Mouse (Mus musculus): ENCODE measurements at regions not wholly inside any gene's neighbourhood (a gene's known extent, or its start where the extent isn't known, plus 50 kb on each side); places are given as distances from the start of the nearest gene placed in this dataset.
A peak's percentile ranks its signal among the peaks of the same experiment; 100 is the strongest.

DNA sequence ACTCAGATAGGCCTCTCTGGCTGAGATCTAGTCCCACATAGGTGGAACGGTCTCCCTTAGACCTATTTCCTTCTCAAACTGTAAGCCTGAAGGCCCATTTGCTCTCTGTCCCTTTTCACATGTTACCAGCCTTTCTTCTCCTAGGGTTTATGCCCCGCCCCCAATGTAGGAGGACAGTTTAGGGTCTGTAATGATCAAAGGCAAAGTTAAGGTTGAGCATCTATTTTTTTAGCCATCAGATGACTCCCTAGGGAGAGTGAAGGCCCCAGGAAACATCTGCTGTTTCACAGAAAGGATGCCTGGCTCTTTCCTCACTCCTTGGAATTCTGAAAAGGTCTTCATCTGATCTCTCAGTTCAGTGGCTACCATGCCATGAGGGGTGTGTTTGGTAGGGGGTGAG, 68.9 kb upstream of the Cd180 start:
- H3K27ac ChIP-seq (ENCODE audit: low read depth, low read length) = no peak overlapping the region
- 74% methylated on average over 2 of the region's 2 CpGs for WGBS (ENCODE audit: insufficient replicate concordance)

DNA sequence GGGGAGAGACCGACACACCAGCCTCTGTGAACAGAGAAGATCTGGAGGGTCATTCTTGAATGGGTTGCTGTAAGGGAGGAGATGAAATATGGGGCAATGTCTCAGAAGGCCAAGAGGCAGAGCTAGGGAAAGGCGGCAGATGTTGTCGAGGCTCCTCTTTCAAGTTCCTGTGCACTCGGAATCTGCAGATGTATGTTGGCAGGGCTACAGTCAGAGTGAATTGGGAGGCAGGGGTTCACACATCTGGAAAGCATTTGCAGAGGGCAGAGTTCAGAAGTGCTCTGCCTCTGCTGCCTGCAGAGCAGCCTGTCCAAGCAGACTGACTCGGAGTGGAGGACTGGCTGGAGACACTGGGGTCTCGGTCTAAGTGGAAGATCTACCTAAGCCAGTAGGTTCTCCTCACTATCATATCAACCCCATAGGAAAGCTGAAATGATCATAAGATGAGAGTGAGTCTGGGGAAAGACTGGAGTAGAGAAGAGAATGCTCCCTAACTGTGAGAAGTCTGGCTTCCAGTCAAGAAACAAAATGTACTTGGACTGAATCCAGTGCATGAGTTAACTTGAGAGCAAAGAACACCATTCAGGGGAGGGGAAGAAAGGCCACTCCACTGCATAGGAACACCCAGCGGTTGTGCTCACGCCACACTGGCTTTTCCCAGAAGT, 68.1 kb upstream of the Cd180 start:
- no peak overlapping the region for H3K27ac ChIP-seq (ENCODE audit: low read depth, low read length)
- no peaks in the 10 kb centered on the region for H3K36me3 ChIP-seq (ENCODE audit: control insufficient read depth, insufficient read depth, low read length)
- H3K27me3 ChIP-seq (ENCODE audit: control insufficient read depth, insufficient read depth, low read length) = no peaks in the 10 kb centered on the region
- H3K9ac ChIP-seq (ENCODE audit: low read depth, low read length) = no peak overlapping the region
- WGBS (ENCODE audit: insufficient replicate concordance) = 58% methylated on average over 8 of the region's 8 CpGs
- H3K9me3 ChIP-seq (replicated peaks; ENCODE audit: control insufficient read depth, low read length) = no peaks in the 10 kb centered on the region
- H3K4me2 ChIP-seq = no peak overlapping the region
- H3K4me1 ChIP-seq (ENCODE audit: control insufficient read depth, insufficient read depth, low read length) = no peaks in the 10 kb centered on the region
- peak; percentile 10; the same call in 1 of the 2 replicates for ATAC-seq (replicated peaks; ENCODE audit: insufficient number of reproducible peaks, low FRiP score, low TSS enrichment)
- H3K4me3 ChIP-seq (ENCODE audit: low read depth, low read length) = no peak overlapping the region

More for the DNA sequence above, 68.9 kb upstream of the Cd180 start:
- ATAC-seq (replicated peaks; ENCODE audit: insufficient number of reproducible peaks, low FRiP score, low TSS enrichment) = no peak
- Histone ChIP-seq H3K9me3 (replicated peaks; ENCODE audit: control insufficient read depth, low read length) (no peaks in the 10 kb centered on the region), H3K4me3 (ENCODE audit: low read depth, low read length) (no peak overlapping the region), H3K4me2 (no peak overlapping the region), H3K36me3 (ENCODE audit: control insufficient read depth, insufficient read depth, low read length) (no peaks in the 10 kb centered on the region), H3K27me3 (ENCODE audit: control insufficient read depth, insufficient read depth, low read length) (no peaks in the 10 kb centered on the region), H3K9ac (ENCODE audit: low read depth, low read length) (no peak overlapping the region), H3K4me1 (ENCODE audit: control insufficient read depth, insufficient read depth, low read length) (no peaks in the 10 kb centered on the region)

- H3K4me3 ChIP-seq (ENCODE audit: low read depth, low read length) = no peak overlapping the region
- H3K36me3 ChIP-seq (ENCODE audit: control insufficient read depth, insufficient read depth, low read length) = no peaks in the 10 kb centered on the region
- no peaks in the 10 kb centered on the region for H3K4me1 ChIP-seq (ENCODE audit: control insufficient read depth, insufficient read depth, low read length)
- 78% methylated on average over 5 of the region's 5 CpGs for WGBS (ENCODE audit: insufficient replicate concordance)
- no peak overlapping the region for H3K27ac ChIP-seq (ENCODE audit: low read depth, low read length)
- no peaks in the 10 kb centered on the region for H3K27me3 ChIP-seq (ENCODE audit: control insufficient read depth, insufficient read depth, low read length)
- H3K4me2 ChIP-seq = no peak overlapping the region
- no peaks in the 10 kb centered on the region for H3K9me3 ChIP-seq (replicated peaks; ENCODE audit: control insufficient read depth, low read length)
- no peak overlapping the region for H3K9ac ChIP-seq (ENCODE audit: low read depth, low read length)
- ATAC-seq (replicated peaks; ENCODE audit: insufficient number of reproducible peaks, low FRiP score, low TSS enrichment) = no peak
Observed at GRCm38 (mm10) chr13:102625836-102626340, 67.5 kb upstream of the Cd180 start.

GRCm38 (mm10) chr13:102627786-102628185, 65.6 kb upstream of the Cd180 start:
- ATAC-seq (replicated peaks; ENCODE audit: insufficient number of reproducible peaks, low FRiP score, low TSS enrichment) = no peak
- Histone ChIP-seq H3K4me2 (no peak overlapping the region), H3K4me1 (ENCODE audit: control insufficient read depth, insufficient read depth, low read length) (no peaks in the 10 kb centered on the region), H3K9me3 (replicated peaks; ENCODE audit: control insufficient read depth, low read length) (no peaks in the 10 kb centered on the region), H3K9ac (ENCODE audit: low read depth, low read length) (no peak overlapping the region), H3K4me3 (ENCODE audit: low read depth, low read length) (no peak overlapping the region), H3K36me3 (ENCODE audit: control insufficient read depth, insufficient read depth, low read length) (no peaks in the 10 kb centered on the region), H3K27ac (ENCODE audit: low read depth, low read length) (no peak overlapping the region), H3K27me3 (ENCODE audit: control insufficient read depth, insufficient read depth, low read length) (no peaks in the 10 kb centered on the region)
- 92% methylated on average over 4 of the region's 4 CpGs for WGBS (ENCODE audit: insufficient replicate concordance)

- WGBS (ENCODE audit: insufficient replicate concordance) = 78% methylated on average over 7 of the region's 7 CpGs
- ATAC-seq (replicated peaks; ENCODE audit: insufficient number of reproducible peaks, low FRiP score, low TSS enrichment) = no peak
- no peak overlapping the region for H3K27ac ChIP-seq (ENCODE audit: low read depth, low read length)
- H3K4me3 ChIP-seq (ENCODE audit: low read depth, low read length) = no peak overlapping the region
- H3K4me2 ChIP-seq = no peak overlapping the region
- H3K4me1 ChIP-seq (ENCODE audit: control insufficient read depth, insufficient read depth, low read length) = no peaks in the 10 kb centered on the region
- H3K27me3 ChIP-seq (ENCODE audit: control insufficient read depth, insufficient read depth, low read length) = no peaks in the 10 kb centered on the region
- H3K9me3 ChIP-seq (replicated peaks; ENCODE audit: control insufficient read depth, low read length) = no peaks in the 10 kb centered on the region
- H3K36me3 ChIP-seq (ENCODE audit: control insufficient read depth, insufficient read depth, low read length) = no peaks in the 10 kb centered on the region
- no peak overlapping the region for H3K9ac ChIP-seq (ENCODE audit: low read depth, low read length)
Observed at GRCm38 (mm10) chr13:102629176-102629575, 64.2 kb upstream of the Cd180 start.

DNA sequence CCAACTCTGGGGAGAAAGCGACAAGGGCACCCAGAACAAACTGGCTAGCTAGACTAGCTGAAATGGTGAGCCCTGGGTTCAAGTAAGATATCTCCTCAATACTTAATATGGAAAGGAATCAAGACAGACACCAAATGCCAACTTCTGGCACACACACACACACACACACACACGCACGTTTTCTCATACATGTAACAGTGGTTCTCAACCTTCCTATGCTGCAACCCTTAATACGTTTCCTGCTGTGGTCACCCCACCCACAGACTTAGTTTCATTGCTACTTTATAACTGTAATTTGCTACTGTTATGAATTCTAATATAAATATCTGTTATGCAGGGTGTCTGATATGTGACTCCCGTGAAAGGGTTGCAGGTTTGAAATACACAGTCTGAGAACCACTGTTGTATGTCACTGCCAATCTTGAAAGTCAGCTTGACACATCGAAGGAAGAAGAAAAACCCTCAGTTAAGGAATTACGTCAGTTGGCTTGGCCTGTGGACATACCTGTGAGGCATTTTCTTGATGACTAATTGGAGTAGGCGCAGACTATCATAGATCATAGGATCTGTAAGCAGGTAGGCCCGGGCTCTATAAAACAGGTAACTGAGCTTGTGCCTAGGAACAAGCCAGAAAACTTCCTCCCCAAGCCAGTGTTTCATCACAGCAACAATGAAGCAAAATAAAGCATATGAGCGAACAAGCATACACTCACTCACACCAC, 59.0 kb upstream of the Cd180 start:
- no peak for ATAC-seq (replicated peaks; ENCODE audit: insufficient number of reproducible peaks, low FRiP score, low TSS enrichment)
- no peak overlapping the region for H3K9ac ChIP-seq (ENCODE audit: low read depth, low read length)
- WGBS (ENCODE audit: insufficient replicate concordance) = 84% methylated on average over 10 of the region's 10 CpGs

GRCm38 (mm10) chr13:102636032-102636431, 57.3 kb upstream of the Cd180 start:
- Histone ChIP-seq H3K27me3 (ENCODE audit: control insufficient read depth, insufficient read depth, low read length) (no peaks in the 10 kb centered on the region), H3K9me3 (replicated peaks; ENCODE audit: control insufficient read depth, low read length) (no peaks in the 10 kb centered on the region; the same call in 1 of the 2 replicates), H3K9ac (ENCODE audit: low read depth, low read length) (no peak overlapping the region), H3K27ac (ENCODE audit: low read depth, low read length) (no peak overlapping the region), H3K4me1 (ENCODE audit: control insufficient read depth, insufficient read depth, low read length) (0 out of 2 replicates have a peak, but pooled peaks cover 2% of the 10 kb centered on the region), H3K36me3 (ENCODE audit: control insufficient read depth, insufficient read depth, low read length) (no peaks in the 10 kb centered on the region), H3K4me3 (ENCODE audit: low read depth, low read length) (no peak overlapping the region), H3K4me2 (no peak overlapping the region)
- WGBS (ENCODE audit: insufficient replicate concordance) = 70% methylated on average over 8 of the region's 8 CpGs
- ATAC-seq (replicated peaks; ENCODE audit: insufficient number of reproducible peaks, low FRiP score, low TSS enrichment) = no peak

More for the DNA sequence above, 59.0 kb upstream of the Cd180 start:
- Histone ChIP-seq H3K36me3 (ENCODE audit: control insufficient read depth, insufficient read depth, low read length) (no peaks in the 10 kb centered on the region), H3K27ac (ENCODE audit: low read depth, low read length) (no peak overlapping the region), H3K4me2 (no peak overlapping the region), H3K4me3 (ENCODE audit: low read depth, low read length) (no peak overlapping the region), H3K9me3 (replicated peaks; ENCODE audit: control insufficient read depth, low read length) (no peaks in the 10 kb centered on the region; the same call in 1 of the 2 replicates), H3K27me3 (ENCODE audit: control insufficient read depth, insufficient read depth, low read length) (no peaks in the 10 kb centered on the region), H3K4me1 (ENCODE audit: control insufficient read depth, insufficient read depth, low read length) (0 out of 2 replicates have a peak, but pooled peaks cover 2% of the 10 kb centered on the region)

- WGBS (ENCODE audit: insufficient replicate concordance) = 49% methylated on average over 5 of the region's 5 CpGs
- H3K4me2 ChIP-seq = no peak overlapping the region
- H3K9me3 ChIP-seq (replicated peaks; ENCODE audit: control insufficient read depth, low read length) = no peaks in the 10 kb centered on the region; the same call in 1 of the 2 replicates
- H3K36me3 ChIP-seq (ENCODE audit: control insufficient read depth, insufficient read depth, low read length) = no peaks in the 10 kb centered on the region
- H3K4me1 ChIP-seq (ENCODE audit: control insufficient read depth, insufficient read depth, low read length) = 0 out of 2 replicates have a peak, but pooled peaks cover 2% of the 10 kb centered on the region
- H3K27me3 ChIP-seq (ENCODE audit: control insufficient read depth, insufficient read depth, low read length) = no peaks in the 10 kb centered on the region
- no peak for ATAC-seq (replicated peaks; ENCODE audit: insufficient number of reproducible peaks, low FRiP score, low TSS enrichment)
- no peak overlapping the region for H3K9ac ChIP-seq (ENCODE audit: low read depth, low read length)
- no peak overlapping the region for H3K4me3 ChIP-seq (ENCODE audit: low read depth, low read length)
- no peak overlapping the region for H3K27ac ChIP-seq (ENCODE audit: low read depth, low read length)
Observed at GRCm38 (mm10) chr13:102637059-102637458, 56.3 kb upstream of the Cd180 start.
